Mouse (Mus musculus) CD4-positive, CD25-positive, alpha-beta regulatory T cell (primary cell): ENCODE data around the gene Tmem189. TPM values are rescaled to one million over a fixed set of nuclear protein-coding genes. Genes with fewer than 3 reads are reported as not detected.

Experiments
- polyA plus RNA-seq: library from polyadenylated mRNA; unstranded; fragments of 100-300 nt; shearing (Covaris generic); gene quantifications from one replicate; pipeline ENCODE4 v1.2.1, GENCODE M21; 2017

Tmem189 gene
- 98.1 TPM for polyA plus RNA-seq

GRCm38 (mm10) chr2:167689501-167690218, at the start of gene Tmem189:
Gene Tmem189, minus strand, starts transcription at chr2:167689822.

GRCm38 (mm10) chr2:167688498-167689451, 847 bp downstream of the Tmem189 start, which contains the start of gene Cebpb:
Gene Cebpb, plus strand, starts transcription at chr2:167688915.

GRCm38 (mm10) chr2:167661270-167662203, 28.1 kb downstream of the Tmem189 start, which contains the start of gene Gm20431:
Gene Gm20431, minus strand, starts transcription at chr2:167661496.

GRCm38 (mm10) chr2:167631591-167632448, 57.8 kb downstream of the Tmem189 start, which contains the start of gene Ube2v1:
Gene Ube2v1, minus strand, starts transcription at chr2:167632095.

Other genes with a start within 250 kb of the Tmem189 start
- 270 TPM for gene Rnf114, start 197.2 kb downstream of the Tmem189 start, polyA plus RNA-seq
- 27.0 TPM for gene Spata2, start 196.9 kb downstream of the Tmem189 start, polyA plus RNA-seq
- gene Snai1, start 151.6 kb downstream of the Tmem189 start, polyA plus RNA-seq: 0.29 TPM
- gene Ube2v1, start 57.7 kb downstream of the Tmem189 start, polyA plus RNA-seq: 275 TPM
- gene Gm20431, start 28.3 kb downstream of the Tmem189 start, polyA plus RNA-seq: 24.7 TPM
- gene Cebpb, start 907 bp downstream of the Tmem189 start, polyA plus RNA-seq: 32.0 TPM
- gene Ptpn1, start 242.2 kb upstream of the Tmem189 start, polyA plus RNA-seq: 166 TPM